Mouse (Mus musculus): ENCODE results near the gene Tgm3. TPM values are rescaled to one million over a fixed set of nuclear protein-coding genes. Genes with fewer than 3 reads are reported as not detected.

The Tgm3 gene
- 0.04 TPM in 1 of 2 replicates, not detected in the other for polyA plus RNA-seq (2015; fragmentation: Nextera tagmentation; extraction: Ambion mirVana)

GRCm38 (mm10) chr2:130012026-130012425 is at the start of gene Tgm3:
TSS of gene Tgm3 (plus strand) at chr2:130012349.
- Histone ChIP-seq H3K9me3 (no peaks in the 10 kb centered on the region), H3K27ac (no peak within 1 kb of the TSS), H3K27me3 (no peaks in the 10 kb centered on the region), H3K4me3 (no peak within 1 kb of the TSS), H3K36me3 (no peaks in the 10 kb centered on the region), H3K4me2 (no peak within 1 kb of the TSS), H3K4me1 (replicated peaks) (no peaks in the 10 kb centered on the region), H3K9ac (no peak within 1 kb of the TSS)
- WGBS: 38% methylated on average over 7 of the region's 7 CpGs
- no peak for ATAC-seq (ENCODE audit: low FRiP score)

- Histone ChIP-seq H3K9me3 (no peaks in the 10 kb centered on the region), H3K4me2 (no peak overlapping the region), H3K36me3 (no peaks in the 10 kb centered on the region), H3K4me3 (no peak overlapping the region), H3K27ac (no peak overlapping the region), H3K4me1 (replicated peaks) (no peaks in the 10 kb centered on the region), H3K27me3 (no peaks in the 10 kb centered on the region), H3K9ac (no peak overlapping the region)
- 95% methylated on average over 4 of the region's 4 CpGs for WGBS
- no peak for ATAC-seq (ENCODE audit: low FRiP score)
These were observed 31.5 kb upstream of the Tgm3 start for GRCm38 (mm10) chr2:129980608-129981007.

GRCm38 (mm10) chr2:129987527-129988045 is 24.6 kb upstream of the Tgm3 start:
- Histone ChIP-seq H3K36me3 (no peaks in the 10 kb centered on the region), H3K27ac (no peak overlapping the region), H3K4me2 (no peak overlapping the region), H3K4me3 (no peak overlapping the region), H3K9me3 (no peaks in the 10 kb centered on the region), H3K4me1 (replicated peaks) (no peaks in the 10 kb centered on the region), H3K9ac (no peak overlapping the region), H3K27me3 (no peaks in the 10 kb centered on the region)
- no peak for ATAC-seq (ENCODE audit: low FRiP score)
- 81% methylated on average over 6 of the region's 6 CpGs for WGBS

- 93% methylated on average over 2 of the region's 2 CpGs for WGBS
These were observed 22.5 kb upstream of the Tgm3 start for GRCm38 (mm10) chr2:129989646-129990045.

GRCm38 (mm10) chr2:129994468-129994867 is 17.7 kb upstream of the Tgm3 start:
- no peak for ATAC-seq (ENCODE audit: low FRiP score)
- no peak overlapping the region for H3K27ac ChIP-seq
- H3K9ac ChIP-seq: no peak overlapping the region
- no peak overlapping the region for H3K4me3 ChIP-seq
- WGBS: 82% methylated on average over 3 of the region's 3 CpGs
- H3K27me3 ChIP-seq: no peaks in the 10 kb centered on the region
- no peak overlapping the region for H3K4me2 ChIP-seq
- no peaks in the 10 kb centered on the region for H3K4me1 ChIP-seq (replicated peaks)
- H3K9me3 ChIP-seq: no peaks in the 10 kb centered on the region
- H3K36me3 ChIP-seq: no peaks in the 10 kb centered on the region

More at GRCm38 (mm10) chr2:129989646-129990045, 22.5 kb upstream of the Tgm3 start:
- no peak for ATAC-seq (ENCODE audit: low FRiP score)
- H3K4me3 ChIP-seq: no peak overlapping the region
- H3K27me3 ChIP-seq: no peaks in the 10 kb centered on the region
- H3K36me3 ChIP-seq: no peaks in the 10 kb centered on the region
- no peak overlapping the region for H3K27ac ChIP-seq
- no peaks in the 10 kb centered on the region for H3K9me3 ChIP-seq
- no peaks in the 10 kb centered on the region for H3K4me1 ChIP-seq (replicated peaks)
- H3K9ac ChIP-seq: no peak overlapping the region
- no peak overlapping the region for H3K4me2 ChIP-seq

- Histone ChIP-seq H3K4me3 (no peak overlapping the region), H3K4me1 (replicated peaks) (no peaks in the 10 kb centered on the region), H3K36me3 (no peaks in the 10 kb centered on the region), H3K27me3 (no peaks in the 10 kb centered on the region), H3K27ac (no peak overlapping the region), H3K4me2 (no peak overlapping the region), H3K9ac (no peak overlapping the region), H3K9me3 (no peaks in the 10 kb centered on the region)
- no peak for ATAC-seq (ENCODE audit: low FRiP score)
- 69% methylated on average over 7 of the region's 7 CpGs for WGBS
These were observed 13.7 kb upstream of the Tgm3 start for GRCm38 (mm10) chr2:129998476-129998875.

GRCm38 (mm10) chr2:129999296-129999695 is 12.9 kb upstream of the Tgm3 start:
- no peaks in the 10 kb centered on the region for H3K36me3 ChIP-seq
- H3K4me3 ChIP-seq: no peak overlapping the region
- H3K27ac ChIP-seq: no peak overlapping the region
- H3K9me3 ChIP-seq: no peaks in the 10 kb centered on the region
- 88% methylated on average over 4 of the region's 4 CpGs for WGBS
- H3K27me3 ChIP-seq: no peaks in the 10 kb centered on the region
- H3K4me2 ChIP-seq: no peak overlapping the region
- no peak for ATAC-seq (ENCODE audit: low FRiP score)
- no peak overlapping the region for H3K9ac ChIP-seq
- no peaks in the 10 kb centered on the region for H3K4me1 ChIP-seq (replicated peaks)

- 90% methylated on average over 3 of the region's 3 CpGs for WGBS
- no peak for ATAC-seq (ENCODE audit: low FRiP score)
- no peaks in the 10 kb centered on the region for H3K9me3 ChIP-seq
These were observed 11.5 kb upstream of the Tgm3 start for GRCm38 (mm10) chr2:130000601-130001000.

GRCm38 (mm10) chr2:130004046-130004445 is 8.1 kb upstream of the Tgm3 start:
- H3K36me3 ChIP-seq: no peaks in the 10 kb centered on the region
- H3K27ac ChIP-seq: no peak overlapping the region
- no peaks in the 10 kb centered on the region for H3K9me3 ChIP-seq
- H3K9ac ChIP-seq: no peak overlapping the region
- H3K27me3 ChIP-seq: no peaks in the 10 kb centered on the region
- H3K4me1 ChIP-seq (replicated peaks): no peaks in the 10 kb centered on the region
- 77% methylated on average over 4 of the region's 4 CpGs for WGBS
- no peak for ATAC-seq (ENCODE audit: low FRiP score)
- H3K4me3 ChIP-seq: no peak overlapping the region
- no peak overlapping the region for H3K4me2 ChIP-seq

More at GRCm38 (mm10) chr2:130000601-130001000, 11.5 kb upstream of the Tgm3 start:
- no peak overlapping the region for H3K27ac ChIP-seq
- no peaks in the 10 kb centered on the region for H3K4me1 ChIP-seq (replicated peaks)
- H3K4me2 ChIP-seq: no peak overlapping the region
- no peaks in the 10 kb centered on the region for H3K27me3 ChIP-seq
- no peak overlapping the region for H3K4me3 ChIP-seq
- no peaks in the 10 kb centered on the region for H3K36me3 ChIP-seq
- no peak overlapping the region for H3K9ac ChIP-seq

- Histone ChIP-seq H3K4me3 (no peak overlapping the region), H3K9me3 (no peaks in the 10 kb centered on the region), H3K4me2 (no peak overlapping the region), H3K4me1 (replicated peaks) (no peaks in the 10 kb centered on the region), H3K36me3 (no peaks in the 10 kb centered on the region), H3K9ac (no peak overlapping the region), H3K27me3 (no peaks in the 10 kb centered on the region), H3K27ac (no peak overlapping the region)
- no peak for ATAC-seq (ENCODE audit: low FRiP score)
- WGBS: 87% methylated on average over 2 of the region's 2 CpGs
These were observed 2.8 kb upstream of the Tgm3 start for GRCm38 (mm10) chr2:130009371-130009770.

GRCm38 (mm10) chr2:130013646-130014045 is 1.5 kb downstream of the Tgm3 start:
- Histone ChIP-seq H3K4me1 (replicated peaks) (no peaks in the 10 kb centered on the region), H3K36me3 (no peaks in the 10 kb centered on the region), H3K9me3 (no peaks in the 10 kb centered on the region), H3K4me2 (no peak overlapping the region), H3K27me3 (no peaks in the 10 kb centered on the region), H3K4me3 (no peak overlapping the region), H3K27ac (no peak overlapping the region), H3K9ac (no peak overlapping the region)
- no peak for ATAC-seq (ENCODE audit: low FRiP score)

- H3K9me3 ChIP-seq: no peaks in the 10 kb centered on the region
- no peaks in the 10 kb centered on the region for H3K27me3 ChIP-seq
- no peak overlapping the region for H3K4me2 ChIP-seq
- H3K9ac ChIP-seq: no peak overlapping the region
- no peak overlapping the region for H3K27ac ChIP-seq
- no peak overlapping the region for H3K4me3 ChIP-seq
- no peaks in the 10 kb centered on the region for H3K36me3 ChIP-seq
- 90% methylated on average over 2 of the region's 2 CpGs for WGBS
- H3K4me1 ChIP-seq (replicated peaks): no peaks in the 10 kb centered on the region
- ATAC-seq (ENCODE audit: low FRiP score): no peak
These were observed 3.0 kb downstream of the Tgm3 start for GRCm38 (mm10) chr2:130015196-130015595.

- Histone ChIP-seq H3K9me3 (no peaks in the 10 kb centered on the region), H3K36me3 (no peaks in the 10 kb centered on the region), H3K4me3 (no peak overlapping the region), H3K9ac (no peak overlapping the region), H3K27ac (no peak overlapping the region), H3K4me1 (replicated peaks) (no peaks in the 10 kb centered on the region), H3K4me2 (no peak overlapping the region), H3K27me3 (no peaks in the 10 kb centered on the region)
- WGBS: 73% methylated on average over 2 of the region's 2 CpGs
- no peak for ATAC-seq (ENCODE audit: low FRiP score)
These were observed 5.9 kb downstream of the Tgm3 start for GRCm38 (mm10) chr2:130018084-130018483.

Data from hindbrain, embryonic 13.5 days (tissue).